Mouse (Mus musculus) lung, adult 2 months (tissue): ENCODE data around the gene Slc7a7.

Experiments used
- CTCF ChIP-seq: fragments of 200-500 bp; IDR thresholded peaks from 2 replicates; pipeline ENCODE4 v1.5.1; 2011; ENCODE audit warnings: mild to moderate bottlenecking, low read length, control low read depth; ENCODE audit not compliant: insufficient read depth
- POLR2A ChIP-seq: fragments of 200-500 bp; IDR thresholded peaks from 2 replicates; pipeline ENCODE4 v1.6.1; 2011; ENCODE audit warnings: low read depth, mild to moderate bottlenecking, control low read depth, low read length, borderline replicate concordance; ENCODE audit errors: extremely low read depth

GRCm38 (mm10) chr14:54463959-54464292 is 46.3 kb upstream of the Slc7a7 start, which contains the start of gene Lrp10:
- TF ChIP-seq POLR2A (peak; percentile 69; the same call in 1 of the 2 replicates), CTCF (no peak)
